Mouse (Mus musculus) lung, postnatal 36 days (tissue): ENCODE data around the gene Dock11.

Source experiments
- DNase-seq: peaks from one replicate; pipeline ENCODE4 v3.0.0; 2022; ENCODE audit warnings: mixed read lengths

Gene Dock11

GRCm38 (mm10) chrX:36111622-36112421 is 223.2 kb downstream of the Dock11 start, which contains the start of gene Il13ra1:
TSS of gene Il13ra1 (plus strand) at chrX:36112110.
- peak; percentile 57 for DNase-seq

GRCm38 (mm10) chrX:36112422-36112750 is 223.8 kb downstream of the Dock11 start:
- DNase-seq: no peak

- DNase-seq: no peak
These were observed 226.5 kb downstream of the Dock11 start for GRCm38 (mm10) chrX:36115171-36115570.
